ENCODE assay signal across 19 mouse cellular contexts in the genomic region with DNA sequence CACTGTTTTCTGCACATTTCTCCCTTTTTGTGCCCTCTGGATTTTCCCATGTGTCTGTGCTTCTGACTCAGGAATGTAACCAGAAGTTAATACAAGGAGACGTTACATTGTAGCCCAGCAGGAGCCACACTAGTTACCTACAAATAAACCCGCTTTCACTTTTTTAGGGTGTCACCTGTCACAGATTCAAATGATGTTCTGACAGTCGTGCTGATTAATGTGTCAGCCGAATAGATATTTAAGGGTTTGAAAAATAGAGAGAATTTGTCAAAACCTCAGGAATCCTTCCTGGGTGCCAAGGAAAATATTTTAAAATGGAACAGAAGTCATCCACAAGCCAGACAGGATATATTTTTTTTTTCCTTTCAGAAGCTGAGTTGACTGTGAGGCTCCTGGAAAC. TPM values are rescaled to one million over a fixed set of nuclear protein-coding genes. Genes with fewer than 3 reads are reported as not detected.
"Had no signal": no experiment of that assay in that cellular context is flagged by ENCODE, and none has a peak within 500 bp of the region (broad histone marks: within the 10 kb centered on the region; RNA-seq: fewer than 3 reads in every experiment).

No protein-coding gene starts in this region.

- H3K9ac ChIP-seq: limb, embryonic 12.5 days; lung, embryonic 14.5 days; midbrain, embryonic 15.5 days; neural tube, embryonic 13.5 days had no signal

- H3K9me3 ChIP-seq: limb, embryonic 12.5 days; megakaryocyte, embryonic 14.5 days; midbrain, embryonic 15.5 days; neural tube, embryonic 13.5 days had no signal

- H3K27me3 ChIP-seq: limb, embryonic 12.5 days; midbrain, embryonic 15.5 days; neural tube, embryonic 13.5 days had no signal

- DNase-seq: kidney, adult 8-10 months; kidney, postnatal 36 days; layer of hippocampus, adult 9-11 months; layer of hippocampus, postnatal 36 days; liver; lung, embryonic 14.5 days; lung, postnatal 10 days; right cerebral cortex, postnatal 25 days; thymus, postnatal 14 days had no signal

- H3K4me1 ChIP-seq: limb, embryonic 12.5 days; midbrain, embryonic 15.5 days; neural tube, embryonic 13.5 days had no signal

- H3K4me2 ChIP-seq: limb, embryonic 12.5 days; lung, embryonic 14.5 days; midbrain, embryonic 11.5 days; midbrain, embryonic 15.5 days; neural tube, embryonic 13.5 days had no signal

- H3K36me3 ChIP-seq: limb, embryonic 12.5 days; midbrain, embryonic 15.5 days; neural tube, embryonic 13.5 days had no signal

- H3K4me3 ChIP-seq: limb, embryonic 12.5 days; megakaryocyte, embryonic 14.5 days; midbrain, embryonic 15.5 days; neural tube, embryonic 13.5 days had no signal

- ATAC-seq: midbrain, embryonic 15.5 days had no signal

- H3K27ac ChIP-seq: limb, embryonic 12.5 days; macrophage; midbrain, embryonic 15.5 days; neural tube, embryonic 13.5 days; stomach, postnatal 0 days had no signal

RNA-seq across cellular contexts. Expression of a gene that starts 2.5 kb away (rescaled TPM):
- total RNA-seq: layer of hippocampus, adult 18-20 months; layer of hippocampus, postnatal 36 days; left cerebral cortex, postnatal 25 days; monocyte, adult 5-6 weeks had no signal
- polyA plus RNA-seq: macrophage had no signal

RNA-seq across cellular contexts. Expression of a gene that starts 9.2 kb away (rescaled TPM):
- total RNA-seq: layer of hippocampus, adult 18-20 months; layer of hippocampus, postnatal 36 days; left cerebral cortex, postnatal 25 days; monocyte, adult 5-6 weeks had no signal
- polyA plus RNA-seq: macrophage; midbrain, embryonic 11.5 days; midbrain, embryonic 15.5 days; neural tube, embryonic 13.5 days had no signal
